Mouse (Mus musculus): Measurements from ENCODE around the gene Unc45b.

DNA sequence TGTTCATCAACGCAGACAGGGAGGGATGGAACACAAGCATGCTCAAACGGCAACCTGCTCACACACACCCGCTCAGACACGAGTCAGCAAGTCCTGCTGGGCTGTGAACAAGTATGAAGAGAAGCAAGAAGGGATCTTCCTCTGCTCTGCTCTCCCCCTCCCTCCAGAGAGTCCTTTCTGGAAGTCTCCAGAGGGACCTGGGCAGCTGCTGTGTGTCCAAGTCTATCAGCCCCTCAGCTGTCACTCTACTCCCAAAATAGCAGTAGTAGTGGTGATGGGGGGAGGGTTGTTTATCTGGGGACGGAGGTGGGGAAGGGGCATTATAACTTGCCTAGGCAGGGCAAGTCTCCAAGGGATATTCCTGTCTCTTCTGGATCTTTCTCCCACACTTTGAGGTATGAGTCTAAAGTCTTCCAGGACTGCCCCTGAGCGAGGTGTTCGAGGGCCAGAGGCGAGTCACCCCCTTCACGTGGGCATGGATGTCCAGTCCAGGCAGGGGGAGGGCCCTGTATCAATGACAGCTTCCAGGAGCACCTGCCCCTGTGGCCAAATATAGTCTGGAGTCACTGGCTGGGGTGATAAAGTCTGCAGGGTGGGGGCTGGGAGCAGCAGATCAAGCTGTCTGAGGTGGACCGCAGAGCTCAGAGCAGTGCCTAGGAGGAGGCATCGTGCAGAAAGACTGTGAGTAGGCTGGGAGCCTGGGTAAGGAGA is 484 bp downstream of the Unc45b start:
- TF ChIP-seq CTCF (IDR thresholded peaks at IDR 0.05; ENCODE audit: borderline replicate concordance, control insufficient read depth, extremely low read depth, insufficient read depth, low read length, poor library complexity), result no peak
- TF ChIP-seq POLR2A (IDR thresholded peaks at IDR 0.05; ENCODE audit: control insufficient read depth, extremely low read depth, insufficient read depth, low read length, poor library complexity), result no peak
